Mouse (Mus musculus) lung, postnatal 0 days (tissue): ENCODE results near the gene Comtd1.

Experiments
- CTCF ChIP-seq: IDR thresholded peaks from 2 replicates; pipeline ENCODE4 v1.5.1; 2016; ENCODE audit warnings: antibody characterized with exemption, mild to moderate bottlenecking
- EP300 ChIP-seq: IDR thresholded peaks from 2 replicates; pipeline ENCODE4 v1.6.1; 2016; ENCODE audit warnings: antibody characterized with exemption, mild to moderate bottlenecking, control low read depth

DNA sequence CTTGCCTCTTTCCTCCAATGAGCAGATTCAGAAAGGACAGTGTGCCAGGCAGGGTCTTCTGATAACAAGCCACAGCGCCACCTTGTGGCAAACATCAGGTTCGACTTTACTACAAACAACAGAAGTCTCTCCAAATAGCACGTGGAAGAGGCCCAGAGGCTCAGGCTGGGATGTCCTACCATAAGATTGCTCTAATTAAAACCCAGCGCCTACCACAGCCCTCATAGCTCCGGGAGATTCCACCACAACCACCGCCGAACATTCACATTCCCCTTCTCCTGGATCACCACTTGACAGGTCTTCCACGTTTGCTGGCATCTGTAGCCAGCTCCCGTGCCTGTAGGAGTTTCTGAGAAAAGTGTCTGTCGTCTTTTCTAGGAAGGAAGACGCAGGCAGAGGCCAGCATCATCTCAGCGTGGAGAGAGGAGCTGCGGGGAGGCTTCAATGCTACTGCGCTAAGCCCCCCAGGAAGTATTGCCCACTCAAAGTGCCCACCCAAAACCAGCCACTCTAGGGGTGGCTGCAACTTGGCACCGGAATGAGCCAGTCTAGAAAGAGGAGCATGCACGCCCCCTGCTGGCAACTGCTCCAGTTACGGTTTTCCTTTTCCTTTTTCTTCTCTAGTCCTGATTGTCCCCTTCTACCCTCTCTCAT lies 4.8 kb upstream of the Comtd1 start:
- TF ChIP-seq CTCF, result peak; percentile 85
- no peak for TF ChIP-seq EP300
